Mouse (Mus musculus) forebrain, embryonic 12.5 days (tissue): ENCODE data around the gene Espn. TPM values are rescaled to one million over a fixed set of nuclear protein-coding genes. Genes with fewer than 3 reads are reported as not detected.

Experiments
- ATAC-seq: fragments of 200-750 bp; cut with Nextera tagmentation; 2 replicates; pipeline ENCODE4 v1.8.0; 2017; ENCODE audit warnings: moderate TSS enrichment; ENCODE audit not compliant: low FRiP score
- H3K27ac ChIP-seq: fragments of 300-500 bp; sonication (generic); 2 replicates; pipeline ENCODE4 v1.5.1; 2016; ENCODE audit warnings: mild to moderate bottlenecking
- H3K27me3 ChIP-seq: fragments of 300-500 bp; sonication (generic); 2 replicates; pipeline ENCODE4 v1.6.1; 2016; ENCODE audit warnings: mild to moderate bottlenecking
- H3K36me3 ChIP-seq: fragments of 300-500 bp; sonication (generic); replicated peaks from 2 replicates; pipeline ENCODE4 v1.6.1; 2016; ENCODE audit warnings: mild to moderate bottlenecking
- H3K4me1 ChIP-seq: fragments of 300-500 bp; sonication (generic); 2 replicates; pipeline ENCODE4 v1.6.1; 2016
- H3K4me2 ChIP-seq: fragments of 300-500 bp; sonication (generic); 2 replicates; pipeline ENCODE4 v1.6.1; 2016; ENCODE audit warnings: mild to moderate bottlenecking, moderate library complexity
- H3K4me3 ChIP-seq: fragments of 300-500 bp; sonication (generic); replicated peaks from 2 replicates; pipeline ENCODE4 v1.5.1; 2016; ENCODE audit warnings: mild to moderate bottlenecking
- H3K9ac ChIP-seq: fragments of 300-500 bp; sonication (generic); 2 replicates; pipeline ENCODE4 v1.6.1; 2016; ENCODE audit warnings: mild to moderate bottlenecking
- H3K9me3 ChIP-seq: fragments of 300-500 bp; sonication (generic); 2 replicates; pipeline ENCODE4 v1.6.1; 2016
- WGBS: fragments of 180-500 bp; shearing (Covaris S2); methylation state at CpG from one replicate; pipeline ENCODE4 v1.1.7; 2016; 5-methylcytosine and 5-hydroxymethylcytosine counted together
- polyA plus RNA-seq: library from polyadenylated mRNA; unstranded; fragments of >200 nt; fragmentation: Nextera tagmentation; extraction: Ambion mirVana; gene quantifications from 2 replicates; pipeline ENCODE4 v1.2.1, GENCODE M21; 2016

Espn gene
- polyA plus RNA-seq, 1 experiment from 2014 or later, result 1.8 TPM

- Histone ChIP-seq H3K9ac (no peak overlapping the region), H3K4me2 (peak overlapping the region; percentile 65), H3K4me1 (peaks cover 6% of the 10 kb centered on the region), H3K27me3 (peaks cover 76% of the 10 kb centered on the region), H3K4me3 (peak overlapping the region; percentile 41), H3K27ac (no peak overlapping the region), H3K9me3 (no peaks in the 10 kb centered on the region), H3K36me3 (no peaks in the 10 kb centered on the region)
- peak; percentile 74 for ATAC-seq
- 2% methylated on average over 50 of the region's 51 CpGs for WGBS
Observed at GRCm38 (mm10) chr4:152138497-152139260, 13.5 kb downstream of the Espn start.

- no peak for ATAC-seq
- H3K9ac ChIP-seq, result no peak overlapping the region
- H3K36me3 ChIP-seq, result no peaks in the 10 kb centered on the region
- H3K27ac ChIP-seq, result no peak overlapping the region
- no peak overlapping the region for H3K4me2 ChIP-seq
- H3K9me3 ChIP-seq, result no peaks in the 10 kb centered on the region
- H3K27me3 ChIP-seq, result peaks cover 89% of the 10 kb centered on the region
- H3K4me3 ChIP-seq, result no peak overlapping the region
- WGBS, result 92% methylated on average over 2 of the region's 2 CpGs
- H3K4me1 ChIP-seq, result peaks cover 14% of the 10 kb centered on the region
Observed at GRCm38 (mm10) chr4:152136876-152137250, 15.3 kb downstream of the Espn start.

GRCm38 (mm10) chr4:152136112-152136875 lies 15.9 kb downstream of the Espn start:
- H3K36me3 ChIP-seq, result no peaks in the 10 kb centered on the region
- no peak overlapping the region for H3K27ac ChIP-seq
- H3K27me3 ChIP-seq, result peaks cover 89% of the 10 kb centered on the region
- H3K4me3 ChIP-seq, result no peak overlapping the region
- no peaks in the 10 kb centered on the region for H3K9me3 ChIP-seq
- peaks cover 19% of the 10 kb centered on the region for H3K4me1 ChIP-seq
- H3K4me2 ChIP-seq, result no peak overlapping the region
- H3K9ac ChIP-seq, result no peak overlapping the region
- WGBS, result 31% methylated on average over 6 of the region's 6 CpGs
- no peak for ATAC-seq

- WGBS, result 83% methylated on average over 12 of the region's 12 CpGs
- H3K4me3 ChIP-seq, result no peak overlapping the region
- no peak for ATAC-seq
- H3K9me3 ChIP-seq, result no peaks in the 10 kb centered on the region
- no peak overlapping the region for H3K4me2 ChIP-seq
- no peak overlapping the region for H3K27ac ChIP-seq
- H3K27me3 ChIP-seq, result peaks cover 89% of the 10 kb centered on the region
- H3K4me1 ChIP-seq, result peaks cover 29% of the 10 kb centered on the region
- no peak overlapping the region for H3K9ac ChIP-seq
- H3K36me3 ChIP-seq, result no peaks in the 10 kb centered on the region
Observed at GRCm38 (mm10) chr4:152135363-152135762, 16.8 kb downstream of the Espn start.

- peaks cover 33% of the 10 kb centered on the region for H3K4me1 ChIP-seq
- no peak overlapping the region for H3K4me2 ChIP-seq
- H3K27me3 ChIP-seq, result peaks cover 93% of the 10 kb centered on the region
- H3K27ac ChIP-seq, result no peak overlapping the region
- H3K9ac ChIP-seq, result no peak overlapping the region
- no peaks in the 10 kb centered on the region for H3K36me3 ChIP-seq
- no peak overlapping the region for H3K4me3 ChIP-seq
- H3K9me3 ChIP-seq, result no peaks in the 10 kb centered on the region
- no peak for ATAC-seq
Observed at GRCm38 (mm10) chr4:152134507-152134906, 17.7 kb downstream of the Espn start.

GRCm38 (mm10) chr4:152133213-152133612 lies 19.0 kb downstream of the Espn start:
- 42% methylated on average over 5 of the region's 5 CpGs for WGBS
- H3K9me3 ChIP-seq, result no peaks in the 10 kb centered on the region
- H3K9ac ChIP-seq, result no peak overlapping the region
- H3K36me3 ChIP-seq, result no peaks in the 10 kb centered on the region
- H3K27ac ChIP-seq, result no peak overlapping the region
- H3K4me3 ChIP-seq, result no peak overlapping the region
- peaks cover 93% of the 10 kb centered on the region for H3K27me3 ChIP-seq
- H3K4me2 ChIP-seq, result no peak overlapping the region
- H3K4me1 ChIP-seq, result peaks cover 29% of the 10 kb centered on the region
- ATAC-seq, result no peak

- Histone ChIP-seq H3K4me2 (no peak overlapping the region), H3K9me3 (no peaks in the 10 kb centered on the region), H3K4me3 (no peak overlapping the region), H3K27me3 (peaks cover 95% of the 10 kb centered on the region), H3K27ac (no peak overlapping the region), H3K4me1 (peaks cover 29% of the 10 kb centered on the region), H3K36me3 (no peaks in the 10 kb centered on the region), H3K9ac (no peak overlapping the region)
- 19% methylated on average over 10 of the region's 10 CpGs for WGBS
- no peak for ATAC-seq
Observed at GRCm38 (mm10) chr4:152132772-152133169, 19.4 kb downstream of the Espn start.

GRCm38 (mm10) chr4:152131809-152132771 lies 20.1 kb downstream of the Espn start:
- H3K4me2 ChIP-seq, result peak overlapping the region; percentile 54; the same call in 1 of the 2 replicates
- no peak overlapping the region for H3K27ac ChIP-seq
- no peaks in the 10 kb centered on the region for H3K36me3 ChIP-seq
- no peaks in the 10 kb centered on the region for H3K9me3 ChIP-seq
- no peak for ATAC-seq
- peak overlapping the region; percentile 40 for H3K4me3 ChIP-seq
- peaks cover 29% of the 10 kb centered on the region for H3K4me1 ChIP-seq
- H3K27me3 ChIP-seq, result peaks cover 97% of the 10 kb centered on the region
- WGBS, result 2% methylated on average over 50 of the region's 50 CpGs
- H3K9ac ChIP-seq, result no peak overlapping the region

- Histone ChIP-seq H3K4me2 (peak overlapping the region; percentile 54), H3K4me3 (peak overlapping the region; percentile 40), H3K27me3 (peaks cover 97% of the 10 kb centered on the region), H3K4me1 (peaks cover 37% of the 10 kb centered on the region), H3K9me3 (no peaks in the 10 kb centered on the region), H3K9ac (peak overlapping the region; percentile 29; the same call in 1 of the 2 replicates), H3K36me3 (no peaks in the 10 kb centered on the region), H3K27ac (no peak overlapping the region)
- ATAC-seq, result peak; percentile 75
- WGBS, result under 1% methylated on average over 82 of the region's 85 CpGs
Observed at GRCm38 (mm10) chr4:152130771-152131653, 21.2 kb downstream of the Espn start.

GRCm38 (mm10) chr4:152129395-152129930 lies 22.7 kb downstream of the Espn start:
- Histone ChIP-seq H3K27ac (no peak overlapping the region), H3K27me3 (peaks cover 100% of the 10 kb centered on the region), H3K36me3 (no peaks in the 10 kb centered on the region), H3K4me3 (no peak overlapping the region), H3K9me3 (no peaks in the 10 kb centered on the region), H3K4me2 (no peak overlapping the region), H3K9ac (no peak overlapping the region), H3K4me1 (peaks cover 44% of the 10 kb centered on the region)
- WGBS, result 23% methylated on average over 13 of the region's 13 CpGs
- no peak for ATAC-seq

GRCm38 (mm10) chr4:152128784-152129183 lies 23.4 kb downstream of the Espn start:
- no peak for ATAC-seq
- Histone ChIP-seq H3K27me3 (peaks cover 100% of the 10 kb centered on the region), H3K4me2 (no peak overlapping the region), H3K4me3 (no peak overlapping the region), H3K27ac (no peak overlapping the region), H3K4me1 (peaks cover 44% of the 10 kb centered on the region), H3K36me3 (no peaks in the 10 kb centered on the region), H3K9me3 (no peaks in the 10 kb centered on the region), H3K9ac (no peak overlapping the region)
- WGBS, result 44% methylated on average over 5 of the region's 5 CpGs
